Mouse (Mus musculus) right cerebral cortex, postnatal 36 days (tissue): ENCODE results near the gene Ptpn4.

ENCODE experiments used
- DNase-seq, 2 experiments: peaks; one replicate each; pipeline ENCODE4 v3.0.0; 2022; ENCODE audit warnings: low spot score in 2 of 2, mixed read lengths in 1 of 2

Ptpn4 gene

GRCm38 (mm10) chr1:119805984-119806383, 31.4 kb downstream of the Ptpn4 start:
- no peak for DNase-seq

- no peak for DNase-seq
Measured at GRCm38 (mm10) chr1:119804586-119804985, 32.8 kb downstream of the Ptpn4 start.

GRCm38 (mm10) chr1:119795174-119795573, 42.2 kb downstream of the Ptpn4 start:
- no peak for DNase-seq

DNA sequence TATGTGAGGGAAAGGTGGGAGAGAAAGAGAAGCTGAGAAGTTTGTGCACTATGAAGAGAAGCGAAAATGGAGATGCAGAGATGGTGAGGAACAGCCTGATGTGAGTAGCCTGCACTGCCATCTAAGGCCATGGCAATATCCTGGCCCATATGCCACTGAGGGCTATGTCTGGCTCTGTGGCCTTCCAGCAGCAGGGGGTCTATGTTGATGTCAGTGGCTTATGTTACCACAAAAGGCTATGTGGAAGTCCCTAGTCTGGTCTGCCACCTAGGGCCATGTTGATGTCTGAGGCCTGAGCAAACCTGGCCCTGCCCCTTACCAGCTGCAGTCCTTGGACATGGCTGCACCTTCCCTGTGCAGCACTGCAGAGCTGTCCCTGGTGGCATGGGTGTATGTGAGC, 43.1 kb downstream of the Ptpn4 start:
- no peak for DNase-seq

DNA sequence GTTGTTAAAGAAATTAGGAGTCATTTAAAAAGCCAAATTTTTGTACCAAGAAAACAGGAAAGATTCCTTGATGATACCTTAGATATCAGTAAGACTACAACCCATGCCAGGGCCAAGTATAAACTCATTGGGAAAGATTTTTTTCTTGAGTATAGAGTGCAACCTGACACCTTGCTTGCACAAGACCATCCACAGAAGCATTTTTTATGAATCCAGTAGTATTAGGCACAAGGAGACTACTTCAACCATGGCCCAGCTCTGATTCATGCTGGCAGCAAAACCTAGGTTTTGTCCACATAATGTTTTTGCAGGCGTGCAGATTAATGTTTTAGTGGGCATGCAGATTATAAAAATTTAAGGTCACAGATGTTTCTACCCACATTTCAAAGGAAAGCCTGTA, 46.8 kb downstream of the Ptpn4 start:
- no peak for DNase-seq

DNA sequence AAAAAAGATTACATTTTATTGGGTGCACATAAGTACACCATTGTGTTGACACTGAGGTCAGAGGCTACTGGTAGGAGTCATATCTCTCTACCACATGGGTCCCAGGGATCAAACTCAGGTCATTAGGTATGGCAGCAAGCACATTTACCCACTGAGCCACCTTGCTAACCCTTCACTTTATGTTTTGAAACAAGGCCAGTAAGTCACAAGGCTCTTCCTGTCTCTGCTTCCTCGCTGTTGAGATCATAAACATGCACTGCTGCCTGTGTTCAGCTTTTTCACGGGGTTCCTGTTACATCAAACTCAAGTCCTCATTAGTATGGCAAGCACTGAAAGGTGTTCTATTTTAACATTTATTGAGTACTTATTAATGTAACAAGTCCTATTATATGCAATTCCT, 61.5 kb downstream of the Ptpn4 start:
- DNase-seq = no peak

DNA sequence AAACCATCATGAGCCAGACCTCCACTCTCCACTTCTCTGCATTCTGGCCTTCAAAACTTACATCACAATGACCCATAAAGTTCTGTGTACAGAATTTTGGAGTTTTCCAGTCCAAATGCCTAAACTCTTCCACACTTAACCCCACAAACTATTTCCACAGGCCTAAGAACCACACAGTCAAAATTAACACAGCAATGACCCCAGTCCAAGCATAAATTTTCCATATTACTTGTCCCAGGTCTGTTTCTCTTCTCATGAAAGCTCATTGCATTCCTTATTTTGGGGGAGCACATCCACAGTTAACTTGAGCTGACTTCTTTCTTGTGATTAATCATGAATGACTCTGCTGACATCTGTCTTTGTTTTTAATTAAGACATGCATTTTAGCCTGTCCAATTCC, 101.7 kb downstream of the Ptpn4 start:
- no peak for DNase-seq

DNA sequence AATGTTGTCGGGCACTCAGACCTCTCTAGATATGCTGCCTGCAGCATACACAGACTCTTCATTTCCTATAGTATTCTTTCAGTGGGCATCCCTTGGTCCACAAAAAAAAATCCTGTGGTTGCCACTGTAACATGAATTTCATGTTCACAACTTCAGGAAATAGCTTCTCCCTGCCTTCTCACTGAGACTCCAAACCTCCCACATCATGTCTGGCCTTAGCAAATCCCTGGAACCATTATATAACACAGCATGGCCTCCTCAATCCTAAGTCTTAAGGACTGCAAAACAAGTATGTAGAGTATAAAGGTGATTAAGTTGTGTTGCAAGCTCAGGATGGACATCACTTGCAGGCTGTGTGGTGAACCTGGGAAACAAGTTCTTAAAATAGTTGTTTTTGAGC, 102.6 kb downstream of the Ptpn4 start:
- peak in 1 of 2 experiments; percentile 35 for DNase-seq

DNA sequence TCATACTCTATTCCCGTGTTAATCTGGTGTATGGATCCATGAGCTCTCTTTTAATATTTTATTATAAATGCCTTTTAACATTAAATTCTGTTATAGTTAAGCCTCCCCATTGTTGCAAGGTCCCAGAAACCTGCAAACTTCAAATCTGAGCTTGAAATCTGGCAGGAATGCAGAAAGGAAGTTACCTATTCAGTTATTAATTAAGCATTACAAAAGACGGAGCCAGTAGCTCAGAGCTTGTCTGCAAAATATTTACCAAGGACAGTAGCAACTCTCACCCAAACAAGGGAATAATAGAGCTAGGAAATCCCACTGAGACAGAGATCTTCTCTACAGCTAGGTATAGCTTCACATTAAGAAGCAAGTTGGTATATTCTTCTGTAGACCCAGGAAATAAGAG, 106.2 kb downstream of the Ptpn4 start:
- DNase-seq = no peak

DNA sequence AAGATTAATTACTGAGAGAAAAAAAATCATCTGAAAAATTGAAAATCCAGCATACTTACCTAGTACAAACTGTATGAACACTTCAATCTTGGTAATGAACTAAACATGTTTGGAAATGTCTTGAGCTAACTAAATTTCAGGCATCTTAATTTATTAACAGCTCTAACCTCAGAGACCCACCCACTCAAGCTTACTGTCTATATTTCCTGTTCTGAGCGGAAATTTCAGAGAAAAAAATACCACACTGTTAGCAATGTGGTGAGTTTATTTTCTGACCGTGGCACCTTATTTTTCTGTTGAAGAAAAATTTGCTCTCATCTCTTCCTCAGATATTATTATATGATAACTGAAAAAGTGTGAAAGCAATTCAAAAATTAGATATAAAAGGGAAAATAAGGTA, 124.4 kb downstream of the Ptpn4 start:
- no peak for DNase-seq

GRCm38 (mm10) chr1:119706471-119707217, 130.8 kb downstream of the Ptpn4 start:
- DNase-seq = no peak

DNA sequence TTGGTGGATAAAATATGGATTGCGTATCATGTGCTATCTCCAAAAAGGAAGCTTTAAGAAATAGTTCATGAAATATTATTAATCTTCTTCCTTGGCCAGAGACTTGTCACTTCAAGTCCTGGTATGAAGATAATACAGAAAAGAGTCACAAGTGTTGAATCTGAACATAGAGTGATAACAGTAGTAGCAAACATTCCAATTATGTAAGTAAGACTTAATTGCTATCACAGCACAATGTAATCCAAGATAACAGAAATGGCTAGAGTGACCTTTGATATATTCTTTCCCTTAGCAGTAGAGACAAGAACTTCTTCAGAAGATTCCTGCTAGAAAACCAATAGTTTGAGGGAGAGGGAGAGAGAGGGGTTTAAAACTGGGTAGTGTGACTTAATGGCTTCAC, 140.6 kb downstream of the Ptpn4 start:
- DNase-seq = no peak

DNA sequence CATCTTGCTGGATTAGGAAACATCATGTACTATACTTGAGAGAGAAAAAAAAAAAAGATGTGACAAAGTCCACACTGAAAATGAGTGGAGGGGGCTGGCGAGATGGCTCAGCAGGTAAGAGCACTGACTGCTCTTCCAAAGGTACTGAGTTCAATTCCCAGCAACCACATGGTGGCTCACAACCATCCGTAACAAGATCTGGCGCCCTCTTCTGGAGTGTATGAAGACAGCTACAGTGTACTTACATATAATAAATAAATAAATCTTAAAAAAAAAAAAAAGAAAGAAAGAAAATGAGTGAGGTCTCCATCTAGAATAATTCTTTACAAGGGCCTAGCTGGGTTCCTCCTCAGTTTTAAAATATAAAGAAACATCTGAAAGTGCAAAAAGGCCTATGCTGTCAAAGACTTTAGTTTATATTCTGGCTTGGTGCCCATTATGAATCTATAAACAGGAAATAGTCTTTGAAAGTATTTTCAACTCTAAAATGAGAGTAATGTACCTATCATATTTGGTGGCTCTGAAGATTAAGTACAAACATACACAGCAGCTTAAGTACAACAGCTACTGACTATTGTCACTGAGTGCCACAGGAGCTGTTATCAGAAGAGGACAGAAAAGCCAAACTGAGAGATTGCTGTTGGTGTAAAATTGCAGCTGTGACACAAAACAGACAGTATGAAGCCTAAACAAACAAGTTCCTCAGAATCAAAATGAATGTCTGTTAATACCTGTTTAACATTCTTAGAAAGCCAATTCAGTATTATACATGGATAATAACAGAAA, 151.4 kb downstream of the Ptpn4 start:
- no peak for DNase-seq

DNA sequence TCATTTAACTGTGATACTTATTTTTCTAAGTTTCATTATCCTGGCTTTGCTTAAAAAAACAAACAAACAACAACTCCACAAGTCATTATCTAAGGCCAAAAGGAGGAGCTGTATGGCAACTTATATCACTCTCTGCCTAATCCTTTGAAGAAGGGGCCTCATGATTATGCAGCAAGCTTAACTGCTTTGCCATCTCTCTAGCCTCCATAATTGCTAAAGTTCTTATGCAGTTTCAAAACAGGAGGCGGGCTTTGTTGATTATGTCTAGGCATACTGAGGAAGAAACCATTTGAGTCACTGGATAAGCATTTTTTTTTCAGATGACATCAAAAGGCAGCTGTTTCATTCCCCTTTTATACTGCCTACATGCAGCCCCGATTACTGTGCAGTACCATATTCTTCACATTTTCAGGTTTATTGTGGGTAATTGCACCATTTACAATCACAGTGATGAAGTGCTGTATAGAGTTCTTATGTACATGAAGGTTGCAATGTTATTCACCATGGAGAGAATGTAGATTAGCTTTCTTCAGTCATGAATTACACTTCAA, 155.7 kb downstream of the Ptpn4 start:
- no peak for DNase-seq

DNA sequence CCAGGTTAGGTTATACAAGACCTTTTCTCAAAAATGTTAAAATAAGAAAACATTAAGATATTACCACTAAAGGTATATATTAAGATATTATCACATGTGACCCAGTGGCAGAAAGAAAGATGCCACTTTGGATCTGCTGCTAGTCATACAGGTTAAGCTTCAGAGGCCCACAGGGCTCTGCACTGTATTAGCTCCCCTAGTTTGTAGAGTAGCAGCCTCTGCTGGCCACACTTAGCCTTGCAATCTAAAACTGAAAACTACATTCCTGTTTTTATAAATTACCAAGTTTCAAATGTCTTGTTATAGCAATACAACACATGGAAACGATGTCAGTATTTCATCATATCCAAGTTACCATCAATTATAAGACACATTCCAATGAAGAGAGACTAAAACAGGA, 162.4 kb downstream of the Ptpn4 start:
- DNase-seq = no peak

DNA sequence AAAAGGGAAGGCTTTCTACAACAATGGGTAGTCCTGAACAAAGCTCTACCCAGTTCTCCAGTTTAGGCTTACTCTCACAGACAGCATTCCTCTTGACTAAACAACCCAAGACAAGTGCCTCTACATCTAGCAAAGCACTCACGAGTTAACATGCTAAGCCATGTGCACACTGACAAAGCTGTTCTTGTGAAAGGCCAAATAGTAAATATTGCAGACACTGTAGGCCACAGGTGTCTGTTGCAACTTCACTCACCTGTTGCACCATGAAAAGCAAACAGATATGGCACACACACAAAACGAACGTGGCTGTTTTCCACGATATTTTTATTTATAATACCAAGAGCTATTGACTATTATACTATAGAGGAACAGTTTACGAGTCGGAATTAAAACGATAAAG, 170.5 kb downstream of the Ptpn4 start:
- DNase-seq = no peak

DNA sequence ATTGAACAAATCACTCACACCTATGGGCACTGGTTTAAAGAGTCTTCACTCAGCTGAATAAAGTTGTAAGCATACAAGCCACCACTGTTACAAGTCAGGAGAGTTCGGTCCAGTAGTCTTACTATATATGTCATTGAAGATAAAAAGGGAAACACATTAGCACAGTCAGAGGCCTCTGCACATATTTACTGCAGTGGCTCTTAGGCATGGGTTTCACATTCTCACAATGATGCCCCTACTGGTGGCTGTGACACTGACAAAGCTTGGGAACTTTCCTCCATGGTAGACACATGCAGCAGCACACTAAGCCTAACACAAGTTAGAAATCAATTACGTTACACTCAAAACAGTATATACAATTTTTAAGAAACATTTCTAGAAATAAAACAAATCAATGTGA, 183.1 kb downstream of the Ptpn4 start:
- DNase-seq = no peak

GRCm38 (mm10) chr1:119650386-119650785, 187.0 kb downstream of the Ptpn4 start:
- DNase-seq = no peak

DNA sequence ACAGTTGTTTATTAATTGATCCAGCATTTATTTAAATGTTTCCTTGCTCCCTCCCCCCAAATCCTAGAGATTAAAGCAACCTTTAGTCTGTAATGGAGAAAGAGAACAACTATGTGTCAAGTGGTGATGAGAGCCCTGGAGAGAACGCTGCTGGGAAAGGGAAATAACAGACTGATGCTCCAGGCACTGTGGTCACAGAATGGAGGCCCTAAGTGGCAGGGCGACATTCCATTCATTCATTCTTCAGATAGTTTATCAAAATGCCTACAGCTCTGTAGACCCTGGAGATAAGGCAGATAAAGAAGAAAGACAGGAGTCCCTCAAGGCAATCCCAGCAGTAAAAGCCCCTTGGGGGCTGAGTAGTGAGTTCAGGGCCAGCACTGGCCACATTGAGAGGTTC, 187.8 kb downstream of the Ptpn4 start:
- DNase-seq = no peak

DNA sequence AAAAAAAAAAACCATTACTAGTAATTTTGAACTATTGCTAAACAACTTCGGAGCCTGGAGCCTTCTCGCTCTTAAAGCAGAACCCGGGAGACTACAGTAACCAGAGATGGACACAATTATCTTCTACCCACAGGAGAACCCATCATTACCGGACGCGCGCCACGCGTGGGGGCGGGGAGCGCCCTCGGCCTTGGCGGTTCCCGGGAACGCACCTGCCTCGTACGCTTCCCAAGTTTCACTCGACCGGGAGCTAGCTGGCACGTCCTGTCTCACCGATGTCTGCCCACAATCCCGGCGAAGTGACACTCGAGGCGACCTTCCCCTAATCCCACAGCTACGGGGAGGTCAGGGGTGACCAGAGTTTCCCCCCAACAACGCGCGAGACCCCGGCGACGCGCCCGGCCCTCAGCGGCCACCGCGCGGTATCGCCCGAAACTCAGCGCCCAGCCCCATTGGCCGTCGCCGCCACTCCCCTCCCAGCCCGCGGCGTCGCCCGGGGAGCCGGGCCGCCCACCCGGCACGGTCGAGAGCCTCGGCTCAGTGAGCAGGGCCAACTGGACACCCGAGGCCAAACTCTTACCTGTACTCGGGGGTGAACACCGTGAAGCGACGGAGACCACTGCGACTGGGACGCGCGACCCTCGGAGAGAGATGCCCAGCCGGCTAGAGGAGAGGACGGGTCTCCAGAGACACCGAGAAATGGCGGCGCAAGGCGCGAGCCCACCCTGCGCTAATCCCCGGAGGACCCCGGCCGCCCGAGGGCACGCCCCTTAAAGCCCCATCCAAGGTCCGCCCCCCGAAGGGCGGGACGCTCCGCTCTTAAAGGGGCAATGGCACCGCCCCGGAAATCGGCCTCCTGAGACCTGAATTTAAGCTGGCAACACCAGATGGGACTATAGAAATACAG, 189.0 kb downstream of the Ptpn4 start, which contains the start of gene Epb41l5:
Epb41l5 (minus strand) TSS at position 796 of the 907 bp plus-strand sequence.
- DNase-seq = peak; percentile 40 to 42

DNA sequence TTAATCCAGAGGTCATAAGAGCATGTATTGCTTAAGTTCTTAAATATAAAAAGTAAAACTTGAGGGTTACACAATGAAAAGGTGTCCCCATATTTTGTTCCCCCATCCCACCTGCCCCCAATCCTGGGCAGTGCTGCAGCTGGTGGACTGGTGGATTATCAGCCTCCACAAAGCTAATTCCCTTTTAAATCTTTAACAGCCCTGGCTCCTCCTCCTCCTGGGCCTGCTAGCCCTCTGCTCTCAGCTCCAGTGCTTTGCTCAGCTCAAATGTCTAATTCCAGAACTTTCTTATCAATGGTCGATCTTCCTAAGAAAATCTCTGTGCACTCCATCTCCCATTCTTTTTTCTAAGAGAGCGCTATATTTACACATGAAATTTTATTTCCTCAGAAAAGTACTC, 191.1 kb downstream of the Ptpn4 start:
- no peak for DNase-seq

DNA sequence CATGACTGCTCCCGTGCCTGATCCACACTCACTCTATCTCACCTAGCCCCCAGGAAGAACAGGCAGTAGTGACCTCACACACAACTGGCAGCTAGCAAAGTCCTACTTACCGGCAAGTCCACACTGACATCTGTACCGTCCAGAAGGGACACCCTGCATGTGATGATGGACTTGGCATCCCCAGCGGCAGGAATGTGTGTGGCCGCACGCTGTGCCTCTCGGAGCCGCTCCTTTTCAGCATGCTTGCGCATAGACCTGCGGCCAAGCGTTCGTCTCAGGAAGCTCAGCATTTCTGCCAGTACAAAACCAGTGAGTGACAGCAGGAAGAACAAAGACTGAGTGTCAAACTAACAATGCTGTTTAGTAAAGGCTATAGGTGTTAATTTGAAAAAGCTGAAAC, 195.0 kb downstream of the Ptpn4 start:
- DNase-seq = no peak
